Mouse (Mus musculus) heart, postnatal 0 days (tissue): ENCODE measurements around the gene Knop1. TPM values are rescaled to one million over a fixed set of nuclear protein-coding genes. Genes with fewer than 3 reads are reported as not detected.

Experiments
- ATAC-seq: fragments of 200-750 bp; cut with Nextera tagmentation; 2 replicates; pipeline ENCODE4 v1.8.0; 2017; ENCODE audit warnings: low read depth, moderate number of reproducible peaks, moderate library complexity; ENCODE audit not compliant: insufficient read depth
- DNase-seq: peaks from one replicate; pipeline ENCODE4 v3.0.0-alpha.2; 2016; ENCODE audit warnings: low spot score
- H3K27ac ChIP-seq: fragments of 300-500 bp; sonication (generic); 2 replicates; pipeline ENCODE4 v1.5.1; 2014; ENCODE audit warnings: low read depth, mild to moderate bottlenecking
- H3K27me3 ChIP-seq: fragments of 300-500 bp; sonication (generic); 2 replicates; pipeline ENCODE4 v1.6.1; 2014; ENCODE audit warnings: low read length, mixed read lengths; ENCODE audit not compliant: control insufficient read depth, insufficient read depth
- H3K36me3 ChIP-seq: fragments of 300-500 bp; sonication (generic); replicated peaks from 2 replicates; pipeline ENCODE4 v1.6.1; 2014; ENCODE audit warnings: low read length, mixed read lengths; ENCODE audit not compliant: control insufficient read depth, insufficient read depth
- H3K4me1 ChIP-seq: fragments of 300-500 bp; sonication (generic); 2 replicates; pipeline ENCODE4 v1.6.1; 2014; ENCODE audit warnings: antibody characterized with exemption; ENCODE audit not compliant: control insufficient read depth, insufficient read depth
- H3K4me2 ChIP-seq: fragments of 300-500 bp; sonication (generic); 2 replicates; pipeline ENCODE4 v1.6.1; 2014; ENCODE audit warnings: low read depth, mild to moderate bottlenecking, low read length, moderate library complexity
- H3K4me3 ChIP-seq: fragments of 300-500 bp; sonication (generic); 2 replicates; pipeline ENCODE4 v1.5.1; 2014; ENCODE audit warnings: low read depth, low read length
- H3K9ac ChIP-seq: fragments of 300-500 bp; sonication (generic); replicated peaks from 2 replicates; pipeline ENCODE4 v1.6.1; 2014; ENCODE audit warnings: low read depth, low read length, mixed read lengths
- H3K9me3 ChIP-seq: fragments of 300-500 bp; sonication (generic); replicated peaks from 2 replicates; pipeline ENCODE4 v1.6.1; 2016; ENCODE audit warnings: low read length; ENCODE audit not compliant: control insufficient read depth
- CTCF ChIP-seq: IDR thresholded peaks from 2 replicates; pipeline ENCODE4 v1.5.1; 2016; ENCODE audit warnings: antibody characterized with exemption, control low read depth, low read depth
- EP300 ChIP-seq: IDR thresholded peaks from 2 replicates; pipeline ENCODE4 v1.6.1; 2016; ENCODE audit warnings: antibody characterized with exemption, low read depth
- WGBS: fragments of 180-500 bp; shearing (Covaris S2); extraction: QIAGEN DNeasy Blood & Tissue Kit; methylation state at CpG from one replicate; pipeline ENCODE4 v1.1.7; 2014; 5-methylcytosine and 5-hydroxymethylcytosine counted together
- polyA plus RNA-seq: library from polyadenylated mRNA; unstranded; fragments of >200 nt; fragmentation: Nextera tagmentation; extraction: Ambion mirVana; gene quantifications from 2 replicates; pipeline ENCODE4 v1.2.1, GENCODE M21; 2015
- total RNA-seq: library from RNA; depleted of rRNA; stranded (reverse); fragments of >200 nt; gene quantifications from 2 replicates; pipeline ENCODE4 v1.2.3, GENCODE M21; 2014; ENCODE audit warnings: low replicate concordance

The Knop1 gene
- total and polyA plus RNA-seq, 2 experiments from 2014 or later, result 11.9 to 40.3 TPM

DNA sequence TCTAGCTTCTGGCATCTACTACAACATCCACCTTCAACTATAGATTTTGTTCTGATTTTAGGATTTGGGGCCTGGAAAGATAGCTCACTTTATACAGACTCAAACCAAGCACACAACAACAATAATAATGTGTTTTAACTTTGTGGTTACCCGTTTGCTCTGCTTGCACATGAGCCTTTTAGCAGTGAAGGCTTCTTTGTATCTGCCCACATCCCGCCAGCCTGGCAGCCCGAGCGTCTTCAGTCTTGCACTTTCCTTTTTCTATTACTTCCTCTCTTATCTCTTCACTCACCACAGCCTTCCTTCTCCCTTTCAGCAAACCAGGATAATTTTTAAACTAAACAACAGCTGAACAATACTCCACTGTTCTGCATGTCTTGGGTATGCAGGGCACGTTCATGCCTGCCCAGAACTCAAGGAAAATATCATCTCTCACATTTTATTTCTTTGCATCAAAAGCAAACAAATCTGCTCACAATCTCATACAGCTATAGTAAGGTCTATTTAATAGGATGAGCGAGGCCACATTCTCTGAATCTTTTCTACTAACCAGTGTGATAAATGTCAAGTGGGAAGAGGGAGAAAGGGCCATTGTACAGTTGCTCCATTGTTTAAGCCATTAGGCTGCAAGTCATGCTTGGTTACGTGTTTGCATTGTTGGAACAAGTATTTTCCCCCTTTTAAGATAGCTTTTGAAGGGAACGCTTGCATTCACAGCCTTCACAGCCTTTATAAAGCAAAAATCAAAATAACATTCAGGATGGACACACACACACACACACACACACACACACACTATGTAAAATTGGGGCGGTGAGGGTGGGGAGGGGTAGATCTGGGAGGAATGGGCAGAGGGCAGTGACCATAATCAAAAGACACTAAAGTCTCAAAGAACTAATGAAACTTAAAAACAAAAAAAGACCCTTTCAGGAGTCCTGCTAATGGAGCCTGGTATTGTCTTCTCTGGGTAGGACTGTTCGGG lies 39.7 kb upstream of the Knop1 start:
- Histone ChIP-seq H3K4me3 (no peak overlapping the region), H3K27me3 (no peaks in the 10 kb centered on the region), H3K9ac (no peak overlapping the region), H3K27ac (no peak overlapping the region), H3K9me3 (no peaks in the 10 kb centered on the region), H3K4me1 (no peaks in the 10 kb centered on the region), H3K4me2 (no peak overlapping the region), H3K36me3 (no peaks in the 10 kb centered on the region)
- no peak for ATAC-seq
- TF ChIP-seq EP300 (no peak), CTCF (no peak)
- WGBS, result 53% methylated on average over 10 of the region's 10 CpGs
- no peak for DNase-seq

DNA sequence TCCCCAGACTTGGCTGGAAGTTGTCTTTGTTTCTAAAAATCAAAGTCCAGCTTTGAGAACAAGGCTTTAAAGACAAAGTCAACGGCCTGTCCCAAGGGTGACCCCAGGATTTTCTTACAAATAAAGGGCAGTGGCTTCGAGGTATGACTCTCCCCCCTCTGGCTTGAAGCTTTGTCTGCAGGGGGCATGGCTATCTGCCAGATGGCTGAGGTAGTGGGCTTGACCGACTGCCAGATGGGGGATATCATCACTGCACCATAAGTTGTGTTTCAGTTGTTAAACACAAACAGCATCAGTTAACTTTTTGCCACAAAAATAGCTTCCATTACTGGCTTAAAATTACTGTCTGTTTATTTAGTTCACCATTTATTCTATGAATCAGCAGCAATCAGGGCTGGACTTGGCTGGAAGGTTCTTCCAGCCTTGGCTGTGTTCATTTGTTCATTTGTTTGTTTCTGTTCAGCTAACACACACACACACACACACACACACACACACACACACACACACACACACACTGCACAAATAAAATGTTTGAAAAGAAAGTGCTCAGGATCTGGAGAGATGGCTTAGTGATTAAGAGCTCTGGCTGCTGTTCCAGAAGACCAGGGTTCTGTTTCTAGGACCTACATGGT lies 33.1 kb upstream of the Knop1 start:
- Histone ChIP-seq H3K4me2 (no peak overlapping the region), H3K9me3 (no peaks in the 10 kb centered on the region), H3K4me3 (no peak overlapping the region), H3K27me3 (no peaks in the 10 kb centered on the region), H3K27ac (no peak overlapping the region), H3K36me3 (no peaks in the 10 kb centered on the region), H3K9ac (no peak overlapping the region), H3K4me1 (no peaks in the 10 kb centered on the region)
- 25% methylated on average over 3 of the region's 3 CpGs for WGBS
- TF ChIP-seq CTCF, result no peak
- no peak for TF ChIP-seq EP300
- no peak for DNase-seq
- no peak for ATAC-seq

DNA sequence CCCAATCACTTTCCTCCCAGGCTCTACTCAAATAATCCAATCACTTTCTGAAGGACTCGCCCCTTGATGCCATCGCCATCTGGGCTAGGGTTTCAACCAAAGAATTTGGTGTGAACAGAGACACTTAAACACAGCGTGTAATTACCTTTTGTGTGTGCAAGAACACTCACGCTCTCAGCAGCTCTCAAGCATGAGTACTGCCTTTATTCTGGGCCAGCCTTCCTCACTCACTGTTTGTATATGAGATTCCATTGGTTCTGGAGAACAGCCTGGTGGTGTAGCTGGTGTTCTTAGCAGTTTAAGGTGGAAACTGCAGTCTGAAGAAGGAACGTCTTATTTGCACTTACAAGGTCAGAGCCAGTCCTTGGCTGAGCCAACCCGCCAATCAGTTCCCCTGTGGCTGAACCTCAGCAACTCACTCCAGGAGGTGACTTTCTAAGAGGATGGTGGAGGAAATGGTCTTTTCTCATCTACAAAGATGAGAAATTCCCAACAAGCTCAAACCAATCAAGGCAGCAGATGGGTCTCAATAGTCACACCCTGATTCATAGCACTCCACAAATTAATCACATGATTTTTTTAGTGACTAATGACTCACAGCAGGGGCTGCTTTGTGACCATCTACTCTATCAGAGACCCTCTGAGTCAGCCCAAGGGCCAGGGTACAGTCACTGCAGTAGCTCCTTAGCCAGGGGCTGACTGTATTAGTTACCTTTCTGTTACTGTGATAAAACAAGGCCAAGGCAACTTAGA lies 31.4 kb upstream of the Knop1 start:
- TF ChIP-seq EP300 (no peak), CTCF (no peak)
- Histone ChIP-seq H3K27ac (no peak overlapping the region), H3K36me3 (no peaks in the 10 kb centered on the region), H3K4me1 (no peaks in the 10 kb centered on the region), H3K9me3 (no peaks in the 10 kb centered on the region), H3K4me2 (no peak overlapping the region), H3K4me3 (no peak overlapping the region), H3K9ac (no peak overlapping the region), H3K27me3 (no peaks in the 10 kb centered on the region)
- ATAC-seq (no peak), DNase-seq (no peak)
- WGBS, result 64% methylated on average over 6 of the region's 6 CpGs

DNA sequence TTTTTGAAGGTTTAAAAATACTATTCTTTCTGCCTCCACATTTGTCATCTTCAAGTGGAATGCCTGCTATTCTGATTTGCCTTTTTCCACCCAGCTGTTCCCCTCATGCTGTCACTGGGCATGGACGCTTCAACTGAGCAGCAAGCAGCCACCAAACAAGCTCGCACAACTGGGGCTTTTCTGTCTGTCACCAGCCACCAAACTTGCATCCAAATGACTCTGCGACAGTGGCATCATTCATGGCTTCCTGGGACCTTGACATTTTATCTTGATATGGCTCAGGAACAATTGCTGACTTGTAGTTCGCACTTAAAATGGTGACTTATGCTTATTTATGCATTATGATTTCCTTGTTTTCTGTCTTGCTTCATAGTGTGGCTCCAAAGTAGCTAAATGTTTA lies 28.9 kb upstream of the Knop1 start:
- H3K4me2 ChIP-seq, result no peak overlapping the region
- DNase-seq (no peak), ATAC-seq (no peak)
- H3K4me3 ChIP-seq, result no peak overlapping the region
- H3K36me3 ChIP-seq, result no peaks in the 10 kb centered on the region
- WGBS, result 70% methylated on average over 4 of the region's 4 CpGs
- H3K27me3 ChIP-seq, result no peaks in the 10 kb centered on the region
- H3K9me3 ChIP-seq, result no peaks in the 10 kb centered on the region
- TF ChIP-seq EP300, result no peak
- TF ChIP-seq CTCF, result no peak
- H3K27ac ChIP-seq, result no peak overlapping the region
- H3K4me1 ChIP-seq, result no peaks in the 10 kb centered on the region
- no peak overlapping the region for H3K9ac ChIP-seq

DNA sequence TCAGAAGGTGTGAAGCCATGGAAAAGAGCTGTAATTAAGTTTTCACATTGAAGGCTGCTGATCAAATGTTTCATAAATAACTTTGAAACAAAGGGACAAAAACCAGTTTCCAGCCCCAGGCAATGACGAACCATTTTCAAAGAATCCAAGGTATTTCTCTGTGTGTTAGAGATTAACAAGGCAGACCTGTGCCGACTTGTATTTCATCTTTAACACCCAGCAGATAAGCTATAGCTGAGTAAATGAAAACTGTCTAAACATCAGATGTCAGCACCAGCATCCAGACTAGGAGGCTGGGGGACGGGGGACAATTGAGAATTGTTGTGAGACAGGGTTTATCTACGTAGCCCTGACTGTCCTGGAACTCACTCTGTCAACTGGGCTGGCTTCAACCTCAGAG lies 27.9 kb upstream of the Knop1 start:
- TF ChIP-seq EP300 (no peak), CTCF (no peak)
- no peak overlapping the region for H3K27ac ChIP-seq
- H3K4me2 ChIP-seq, result no peak overlapping the region
- H3K4me1 ChIP-seq, result no peaks in the 10 kb centered on the region
- ATAC-seq, result no peak
- WGBS, result 54% methylated on average over 4 of the region's 4 CpGs
- H3K4me3 ChIP-seq, result no peak overlapping the region
- H3K9ac ChIP-seq, result no peak overlapping the region
- H3K36me3 ChIP-seq, result no peaks in the 10 kb centered on the region
- no peaks in the 10 kb centered on the region for H3K27me3 ChIP-seq
- H3K9me3 ChIP-seq, result no peaks in the 10 kb centered on the region
- DNase-seq, result no peak
